Mouse (Mus musculus) intestine, postnatal 0 days (tissue): Measurements from ENCODE around the gene Gm20696. TPM values are rescaled to one million over a fixed set of nuclear protein-coding genes. Genes with fewer than 3 reads are reported as not detected.

ENCODE experiments used
- ATAC-seq: fragments of 200-750 bp; cut with Nextera tagmentation; 2 replicates; pipeline ENCODE4 v1.8.0; 2017; ENCODE audit warnings: mild to moderate bottlenecking, moderate TSS enrichment, moderate library complexity
- H3K27ac ChIP-seq: fragments of 300-500 bp; sonication (generic); 2 replicates; pipeline ENCODE4 v1.5.1; 2014; ENCODE audit warnings: mild to moderate bottlenecking, low read depth, low read length, moderate library complexity
- H3K27me3 ChIP-seq: fragments of 300-500 bp; sonication (generic); replicated peaks from 2 replicates; pipeline ENCODE4 v1.6.1; 2014; ENCODE audit warnings: low read length, mixed read lengths; ENCODE audit not compliant: control insufficient read depth, insufficient read depth
- H3K36me3 ChIP-seq: fragments of 300-500 bp; sonication (generic); 2 replicates; pipeline ENCODE4 v1.6.1; 2014; ENCODE audit warnings: mild to moderate bottlenecking, moderate library complexity; ENCODE audit not compliant: control insufficient read depth, insufficient read depth
- H3K4me1 ChIP-seq: fragments of 300-500 bp; sonication (generic); replicated peaks from 2 replicates; pipeline ENCODE4 v1.6.1; 2014; ENCODE audit warnings: antibody characterized with exemption, low read length, mixed read lengths; ENCODE audit not compliant: control insufficient read depth, insufficient read depth
- H3K4me2 ChIP-seq: fragments of 300-500 bp; sonication (generic); replicated peaks from 2 replicates; pipeline ENCODE4 v1.6.1; 2014; ENCODE audit warnings: low read depth, mild to moderate bottlenecking, moderate library complexity
- H3K4me3 ChIP-seq: fragments of 300-500 bp; sonication (generic); 2 replicates; pipeline ENCODE4 v1.5.1; 2014; ENCODE audit warnings: low read depth, low read length
- H3K9ac ChIP-seq: fragments of 300-500 bp; sonication (generic); 2 replicates; pipeline ENCODE4 v1.6.1; 2014; ENCODE audit warnings: mild to moderate bottlenecking, low read depth, low read length
- H3K9me3 ChIP-seq: fragments of 300-500 bp; sonication (generic); 2 replicates; pipeline ENCODE4 v1.6.1; 2016; ENCODE audit warnings: mixed run types; ENCODE audit not compliant: control insufficient read depth
- CTCF ChIP-seq: sonication (generic); IDR thresholded peaks from 2 replicates; pipeline ENCODE4 v1.5.1; 2016; ENCODE audit warnings: low read depth, mild to moderate bottlenecking, control low read depth, antibody characterized with exemption, moderate library complexity
- WGBS: fragments of 180-500 bp; shearing (Covaris S2); extraction: QIAGEN DNeasy Blood & Tissue Kit; methylation state at CpG from one replicate; pipeline ENCODE4 v1.1.7; 2014; 5-methylcytosine and 5-hydroxymethylcytosine counted together
- polyA plus RNA-seq: library from polyadenylated mRNA; unstranded; fragments of >200 nt; fragmentation: Nextera tagmentation; extraction: Ambion mirVana; gene quantifications from 2 replicates; pipeline ENCODE4 v1.2.1, GENCODE M21; 2015

The Gm20696 gene
- polyA plus RNA-seq, 1 experiment from 2014 or later = 1.4 TPM

- WGBS = 86% methylated on average over 8 of the region's 8 CpGs
- 0 out of 2 replicates have a peak, but pooled peaks cover 2% of the 10 kb centered on the region for H3K4me1 ChIP-seq
- H3K4me3 ChIP-seq = no peak overlapping the region
- H3K4me2 ChIP-seq = no peak overlapping the region
- no peaks in the 10 kb centered on the region for H3K9me3 ChIP-seq
- TF ChIP-seq CTCF = no peak
- H3K27ac ChIP-seq = no peak overlapping the region
- H3K36me3 ChIP-seq = no peaks in the 10 kb centered on the region
- no peak overlapping the region for H3K9ac ChIP-seq
- ATAC-seq = no peak
- H3K27me3 ChIP-seq = no peaks in the 10 kb centered on the region
Observed at GRCm38 (mm10) chr6:99322132-99322904, 344.3 kb downstream of the Gm20696 start.

- 55% methylated on average over 8 of the region's 8 CpGs for WGBS
- Histone ChIP-seq H3K4me2 (no peak overlapping the region), H3K36me3 (no peaks in the 10 kb centered on the region), H3K27me3 (no peaks in the 10 kb centered on the region), H3K4me3 (no peak overlapping the region), H3K9me3 (no peaks in the 10 kb centered on the region), H3K27ac (no peak overlapping the region), H3K4me1 (0 out of 2 replicates have a peak, but pooled peaks cover 2% of the 10 kb centered on the region), H3K9ac (no peak overlapping the region)
- TF ChIP-seq CTCF = no peak
- no peak for ATAC-seq
Observed at GRCm38 (mm10) chr6:99320444-99320843, 346.2 kb downstream of the Gm20696 start.

GRCm38 (mm10) chr6:99319415-99320405, 346.9 kb downstream of the Gm20696 start:
- H3K4me2 ChIP-seq = no peak overlapping the region
- 0 out of 2 replicates have a peak, but pooled peaks have one; percentile 13 for TF ChIP-seq CTCF
- H3K27ac ChIP-seq = no peak overlapping the region
- H3K36me3 ChIP-seq = no peaks in the 10 kb centered on the region
- no peaks in the 10 kb centered on the region for H3K9me3 ChIP-seq
- no peaks in the 10 kb centered on the region for H3K4me1 ChIP-seq
- H3K9ac ChIP-seq = no peak overlapping the region
- ATAC-seq = no peak
- 84% methylated on average over 19 of the region's 19 CpGs for WGBS
- H3K4me3 ChIP-seq = no peak overlapping the region
- no peaks in the 10 kb centered on the region for H3K27me3 ChIP-seq

GRCm38 (mm10) chr6:99314746-99315145, 351.9 kb downstream of the Gm20696 start:
- no peak overlapping the region for H3K27ac ChIP-seq
- 46% methylated on average over 3 of the region's 3 CpGs for WGBS
- no peaks in the 10 kb centered on the region; the same call in 1 of the 2 replicates for H3K4me1 ChIP-seq
- no peak for ATAC-seq
- H3K9ac ChIP-seq = no peak overlapping the region
- no peaks in the 10 kb centered on the region for H3K36me3 ChIP-seq
- no peaks in the 10 kb centered on the region for H3K27me3 ChIP-seq
- H3K4me3 ChIP-seq = no peak overlapping the region
- no peak for TF ChIP-seq CTCF
- H3K4me2 ChIP-seq = no peak overlapping the region
- no peaks in the 10 kb centered on the region for H3K9me3 ChIP-seq

- H3K9ac ChIP-seq = no peak overlapping the region
- no peak overlapping the region for H3K4me3 ChIP-seq
- H3K36me3 ChIP-seq = peaks cover 9% of the 10 kb centered on the region; the same call in 1 of the 2 replicates
- H3K4me1 ChIP-seq = no peaks in the 10 kb centered on the region; the same call in 1 of the 2 replicates
- no peak for ATAC-seq
- H3K9me3 ChIP-seq = no peaks in the 10 kb centered on the region
- peak overlapping the region; percentile 40 for H3K4me2 ChIP-seq
- H3K27ac ChIP-seq = no peak overlapping the region
- TF ChIP-seq CTCF = no peak
- no peaks in the 10 kb centered on the region for H3K27me3 ChIP-seq
- 55% methylated on average over 12 of the region's 12 CpGs for WGBS
Observed at GRCm38 (mm10) chr6:99310529-99310928, 356.1 kb downstream of the Gm20696 start.

GRCm38 (mm10) chr6:99310171-99310500, 356.5 kb downstream of the Gm20696 start:
- Histone ChIP-seq H3K27ac (no peak overlapping the region), H3K4me1 (no peaks in the 10 kb centered on the region; the same call in 1 of the 2 replicates)
- ATAC-seq = no peak

More at GRCm38 (mm10) chr6:99310171-99310500, 356.5 kb downstream of the Gm20696 start:
- Histone ChIP-seq H3K36me3 (peaks cover 9% of the 10 kb centered on the region; the same call in 1 of the 2 replicates), H3K9ac (no peak overlapping the region), H3K4me3 (no peak overlapping the region), H3K27me3 (no peaks in the 10 kb centered on the region), H3K9me3 (no peaks in the 10 kb centered on the region), H3K4me2 (peak overlapping the region; percentile 40)
- no peak for TF ChIP-seq CTCF
- WGBS = 62% methylated on average over 3 of the region's 3 CpGs
